Mouse (Mus musculus): ENCODE data around the gene H2afz.

- TF ChIP-seq POLR2A (IDR thresholded peaks at IDR 0.05; ENCODE audit: low read depth, low read length) (no peak), CTCF (IDR thresholded peaks at IDR 0.05; ENCODE audit: extremely low read depth, insufficient read length, insufficient replicate concordance, low read depth, low read length) (no peak)
Observed at GRCm38 (mm10) chr3:137844263-137844662, 20.0 kb upstream of the H2afz start.
